Mouse (Mus musculus): ENCODE measurements around the gene Klhl8. TPM values are rescaled to one million over a fixed set of nuclear protein-coding genes. Genes with fewer than 3 reads are reported as not detected.

Klhl8 gene
- total and polyA plus RNA-seq, 3 experiments: 4.0 to 17.7 (median 15.2) TPM

- no peak for DNase-seq
These were observed 64.5 kb downstream of the Klhl8 start for GRCm38 (mm10) chr5:103846609-103847008.

DNA sequence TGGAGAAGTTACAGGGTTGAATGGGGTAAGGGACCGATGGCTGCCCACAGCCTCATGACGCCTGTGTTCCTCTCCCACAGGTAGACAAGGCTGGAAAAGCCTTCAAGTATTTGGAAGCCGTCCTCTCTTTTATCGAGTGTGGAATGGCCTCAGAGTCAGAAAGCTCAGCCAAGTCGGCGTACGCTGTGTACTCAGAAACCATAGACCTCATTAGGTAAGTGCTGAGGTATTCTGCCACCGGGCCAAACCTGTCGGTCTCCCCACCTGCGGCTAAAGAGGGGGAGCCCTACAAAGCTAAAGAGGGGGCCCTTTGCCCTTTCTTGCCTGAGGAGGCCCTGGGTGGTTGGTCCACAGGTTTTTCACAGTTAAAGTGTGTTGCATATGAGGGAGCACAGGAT, 64.9 kb downstream of the Klhl8 start:
- DNase-seq: no peak

DNA sequence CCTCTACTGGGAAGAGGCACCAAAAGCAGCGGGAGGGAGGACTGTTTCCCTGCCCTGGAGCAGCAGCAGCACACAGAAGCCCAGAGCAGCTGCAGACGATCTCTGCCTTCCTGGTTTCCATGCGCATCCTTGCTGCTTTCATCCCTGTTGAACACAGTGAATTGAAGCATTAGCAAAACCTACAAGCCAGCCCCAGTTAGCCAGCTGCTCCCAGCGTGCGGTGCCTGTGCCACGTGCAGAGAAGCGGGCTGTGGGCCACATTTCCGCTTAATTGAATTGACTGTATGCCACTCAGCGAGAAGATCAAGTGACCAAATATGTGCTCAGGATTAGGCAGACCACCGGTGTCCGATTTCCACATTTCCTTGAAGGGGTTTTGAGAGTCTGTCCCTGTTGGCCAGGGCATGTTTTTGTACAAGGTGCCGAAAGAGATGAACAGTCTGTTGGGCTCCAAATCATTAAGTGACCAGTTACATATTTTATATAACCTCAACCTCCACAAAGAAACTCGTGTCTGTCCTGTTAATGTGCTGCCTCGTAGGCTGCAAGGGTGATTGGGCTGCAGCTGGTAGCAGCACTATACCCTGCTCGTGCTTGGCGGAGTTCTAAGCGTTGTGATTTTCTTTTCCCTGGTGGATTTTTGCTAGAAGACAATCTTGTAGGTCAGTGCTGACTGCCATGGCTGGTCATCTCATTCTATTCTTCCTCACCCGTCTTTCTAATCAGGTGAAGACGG, 65.5 kb downstream of the Klhl8 start:
- no peak for DNase-seq

GRCm38 (mm10) chr5:103843938-103844337, 67.1 kb downstream of the Klhl8 start:
- no peak for DNase-seq

DNA sequence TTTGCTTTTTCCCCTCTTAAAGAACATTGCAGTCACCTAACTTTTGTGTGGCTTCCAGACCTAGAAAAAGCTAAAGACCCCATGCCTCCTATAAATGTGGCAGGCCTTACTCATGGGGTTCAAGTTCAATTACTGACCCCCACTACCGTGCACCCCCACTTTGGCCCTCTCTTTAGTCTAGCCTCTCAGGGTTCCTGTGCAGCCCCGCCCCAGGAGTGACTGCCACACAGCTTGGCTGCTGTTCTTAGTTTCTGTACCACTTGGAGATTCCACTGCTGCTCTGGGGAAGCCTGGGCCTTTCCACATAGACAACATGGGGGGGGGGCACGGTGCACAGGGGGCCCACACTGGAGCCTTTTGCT, 71.8 kb downstream of the Klhl8 start:
- DNase-seq: no peak

GRCm38 (mm10) chr5:103838550-103839264, 72.4 kb downstream of the Klhl8 start:
- DNase-seq: peak; percentile 90

DNA sequence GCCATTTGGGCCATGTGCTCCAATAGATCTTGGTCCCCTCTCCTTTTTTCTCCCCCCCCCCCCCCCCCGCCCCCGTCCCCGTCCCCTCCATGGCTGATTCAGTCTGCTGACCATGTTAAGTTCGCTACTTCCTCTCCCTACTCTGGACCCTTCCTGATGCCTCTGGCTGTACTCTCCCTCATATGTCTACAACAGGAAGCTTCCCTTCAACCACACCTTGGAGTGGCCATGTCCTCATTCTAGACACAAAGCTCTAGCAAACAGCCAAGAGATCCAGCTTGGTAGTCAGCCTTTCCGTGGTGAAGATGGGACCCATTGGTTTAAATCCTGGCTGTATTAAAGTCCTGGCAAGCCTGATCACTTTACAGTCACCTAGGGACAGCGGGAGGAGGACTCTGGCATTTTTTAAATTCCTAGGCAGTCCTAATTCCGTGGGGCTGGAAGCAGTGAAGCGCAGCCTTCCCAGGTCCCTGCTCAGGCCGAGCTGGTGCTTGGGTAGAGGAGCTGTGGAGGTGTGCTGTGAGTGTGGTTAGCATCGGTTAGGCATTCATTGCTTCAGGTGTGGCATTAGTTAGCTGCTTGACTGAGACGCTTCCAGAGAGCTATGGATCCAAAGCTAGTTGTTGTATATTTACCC, 74.8 kb downstream of the Klhl8 start:
- no peak for DNase-seq

- DNase-seq: no peak
These were observed 75.5 kb downstream of the Klhl8 start for GRCm38 (mm10) chr5:103835471-103836147.

- DNase-seq: no peak
These were observed 80.2 kb downstream of the Klhl8 start for GRCm38 (mm10) chr5:103830886-103831285.

- no peak for DNase-seq
These were observed 81.9 kb downstream of the Klhl8 start for GRCm38 (mm10) chr5:103829158-103829557.

DNA sequence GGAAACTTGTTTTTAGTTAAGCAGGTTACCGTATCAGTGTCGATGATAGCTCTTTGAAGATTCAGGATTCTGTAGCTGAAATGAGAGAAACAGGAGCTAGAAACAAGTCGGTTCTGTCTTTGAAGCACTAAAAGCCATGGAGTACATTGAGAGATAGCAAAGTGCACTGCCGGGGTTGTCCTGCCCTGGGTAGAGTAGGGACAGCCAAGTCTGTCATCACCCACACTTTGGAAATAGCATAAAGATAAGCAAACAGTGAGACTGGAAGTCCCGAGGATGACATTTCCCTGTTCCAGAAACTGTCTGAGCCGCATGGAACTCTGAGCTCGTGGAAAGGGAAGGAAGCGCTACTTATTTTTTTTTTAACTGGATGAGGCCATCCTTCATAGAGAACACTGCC, 82.3 kb downstream of the Klhl8 start:
- DNase-seq: no peak

GRCm38 (mm10) chr5:103828304-103828703, 82.8 kb downstream of the Klhl8 start:
- no peak for DNase-seq

GRCm38 (mm10) chr5:103822949-103823348, 88.1 kb downstream of the Klhl8 start:
- peak; percentile 38 for DNase-seq

DNA sequence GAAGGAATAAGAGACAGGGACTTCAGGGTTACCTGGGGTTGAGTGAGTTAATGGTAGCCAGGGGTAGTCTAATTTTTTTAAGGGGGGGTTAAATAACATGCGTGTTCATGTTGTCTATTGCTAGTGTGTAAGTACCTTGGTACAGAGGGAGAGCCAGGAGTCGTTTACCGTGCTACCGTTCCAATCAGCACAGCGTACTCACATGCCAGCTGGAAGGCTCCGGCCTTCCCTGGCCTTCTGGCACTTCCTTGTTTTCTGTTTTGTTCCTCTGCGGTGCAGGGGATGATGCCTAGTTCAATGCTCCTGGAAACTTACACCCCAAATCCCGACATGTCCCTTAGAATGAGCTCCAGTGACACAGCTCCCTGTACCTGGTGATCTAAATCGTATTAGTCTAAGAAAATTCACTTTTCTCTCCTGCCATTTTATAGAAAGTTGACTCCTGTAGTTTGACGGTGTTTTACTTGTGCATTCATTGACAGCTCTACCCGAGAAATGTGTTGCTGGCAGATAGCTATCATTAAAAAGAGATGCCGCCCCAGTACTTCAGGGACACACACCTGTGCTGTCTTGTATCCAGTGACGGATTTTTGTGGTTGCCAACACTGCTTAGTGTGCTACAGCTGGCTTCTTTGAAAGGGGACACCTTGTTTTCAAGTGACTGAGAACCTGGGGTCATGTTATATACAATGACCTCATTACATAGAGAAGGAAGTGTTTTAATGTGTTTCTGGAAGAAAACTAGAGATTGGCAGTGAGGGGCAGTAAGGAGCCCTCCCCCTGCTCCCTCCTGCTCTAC, 89.4 kb downstream of the Klhl8 start:
- no peak for DNase-seq

- no peak for DNase-seq
These were observed 90.0 kb downstream of the Klhl8 start for GRCm38 (mm10) chr5:103821062-103821461.

- no peak for DNase-seq
These were observed 91.4 kb downstream of the Klhl8 start for GRCm38 (mm10) chr5:103819674-103820073.

GRCm38 (mm10) chr5:103818602-103819001, 92.5 kb downstream of the Klhl8 start:
- DNase-seq: no peak

GRCm38 (mm10) chr5:103817754-103818153, 93.3 kb downstream of the Klhl8 start:
- peak; percentile 88 for DNase-seq

DNA sequence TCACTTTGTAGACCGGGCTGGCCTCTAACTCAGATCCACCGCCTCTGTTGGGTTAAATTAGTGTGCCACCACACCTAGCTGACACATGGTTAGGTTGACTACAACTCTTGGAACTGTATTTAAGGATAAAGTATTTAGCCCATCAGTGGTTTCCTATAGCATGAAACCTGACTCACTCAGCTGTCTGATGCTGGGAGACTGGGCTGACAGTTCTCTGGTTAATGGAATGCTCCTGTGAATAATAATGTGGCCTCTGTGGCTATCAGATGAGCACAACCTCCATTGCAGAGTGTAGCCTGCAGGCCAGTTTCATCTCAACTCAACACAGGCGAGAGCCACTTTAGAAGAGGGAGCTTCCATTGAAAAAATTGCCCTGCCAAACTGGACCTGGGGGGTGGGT, 94.3 kb downstream of the Klhl8 start:
- DNase-seq: no peak

DNA sequence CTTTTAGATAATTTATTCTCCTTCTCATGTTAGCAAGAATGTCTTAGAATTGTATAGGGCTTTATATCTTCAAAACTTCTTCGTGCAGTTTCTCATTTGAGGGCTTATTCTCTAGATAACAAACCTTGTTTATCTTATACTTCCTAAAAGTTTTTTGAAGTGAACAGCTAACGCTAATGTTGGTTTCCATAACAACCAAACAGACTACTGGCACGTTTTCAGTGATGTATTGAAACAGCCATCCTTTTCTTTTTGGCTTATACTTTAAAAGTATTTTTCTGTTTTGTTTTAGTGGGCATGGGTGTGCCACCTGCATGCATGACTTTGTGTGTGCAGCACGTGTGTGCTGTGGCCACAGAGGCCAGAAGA, 95.8 kb downstream of the Klhl8 start:
- DNase-seq: no peak

DNA sequence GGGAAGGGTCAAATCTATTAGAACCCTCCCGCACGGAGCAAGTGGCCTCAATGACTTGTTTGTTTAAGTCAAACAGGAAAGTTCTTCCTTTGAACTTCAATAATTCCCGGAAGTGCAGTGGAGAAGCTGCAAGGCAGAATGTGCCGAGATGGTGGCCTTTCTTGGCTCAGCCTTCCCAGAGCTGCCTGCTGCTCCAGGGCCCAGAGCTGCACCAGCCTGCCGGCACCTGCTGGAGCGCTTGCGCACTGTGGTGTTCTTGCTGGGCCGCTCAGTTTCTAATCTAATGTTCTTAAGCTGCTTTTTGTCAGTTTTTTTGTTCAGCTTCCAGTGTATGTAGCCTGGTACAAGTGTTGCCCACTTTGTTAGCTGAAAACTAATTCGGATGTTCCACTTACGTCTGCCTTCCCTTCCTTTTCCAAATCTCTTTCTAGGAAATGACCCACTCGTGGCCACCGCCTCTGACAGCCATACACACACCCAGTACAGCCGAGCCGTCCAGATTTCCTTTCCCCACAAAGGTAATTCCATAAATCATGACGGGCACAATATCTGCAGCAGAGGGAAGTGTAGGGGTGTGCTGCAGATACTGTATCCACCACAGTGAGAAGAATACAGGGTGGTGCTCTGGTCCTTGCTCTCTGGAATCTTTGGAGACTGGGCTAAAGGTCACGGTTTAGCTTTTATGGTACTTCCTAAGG, 96.4 kb downstream of the Klhl8 start:
- no peak for DNase-seq

Data from adrenal gland, adult 2 months (tissue).